Mouse (Mus musculus) liver, postnatal 0 days (tissue): ENCODE measurements around the gene Rab3c. TPM values are rescaled to one million over a fixed set of nuclear protein-coding genes. Genes with fewer than 3 reads are reported as not detected.

ENCODE experiments used
- ATAC-seq: fragments of 200-750 bp; cut with Nextera tagmentation; 2 replicates; pipeline ENCODE4 v1.8.0; 2017; ENCODE audit warnings: mild to moderate bottlenecking, moderate library complexity
- DNase-seq: peaks from one replicate; pipeline ENCODE4 v3.0.0-alpha.2; 2016
- H3K27ac ChIP-seq: fragments of 300-500 bp; sonication (generic); 2 replicates; pipeline ENCODE4 v1.5.1; 2014; ENCODE audit warnings: antibody characterized with exemption, moderate library complexity, mild to moderate bottlenecking, low read depth
- H3K27me3 ChIP-seq: fragments of 300-500 bp; sonication (generic); 2 replicates; pipeline ENCODE4 v1.6.1; 2014; ENCODE audit warnings: low read length, control low read depth, mixed read lengths; ENCODE audit not compliant: insufficient read depth
- H3K36me3 ChIP-seq: fragments of 300-500 bp; sonication (generic); replicated peaks from 2 replicates; pipeline ENCODE4 v1.6.1; 2014; ENCODE audit warnings: mild to moderate bottlenecking, control low read depth, low read length, moderate library complexity, mixed read lengths; ENCODE audit not compliant: insufficient read depth
- H3K4me1 ChIP-seq: fragments of 300-500 bp; sonication (generic); 2 replicates; pipeline ENCODE4 v1.6.1; 2014; ENCODE audit warnings: antibody characterized with exemption, mild to moderate bottlenecking, control low read depth; ENCODE audit not compliant: insufficient read depth
- H3K4me2 ChIP-seq: fragments of 300-500 bp; sonication (generic); 2 replicates; pipeline ENCODE4 v1.6.1; 2014; ENCODE audit warnings: low read depth, mild to moderate bottlenecking, low read length, moderate library complexity, mixed read lengths
- H3K4me3 ChIP-seq: fragments of 300-500 bp; sonication (generic); 2 replicates; pipeline ENCODE4 v1.5.1; 2014; ENCODE audit warnings: low read depth, low read length
- H3K9ac ChIP-seq: fragments of 300-500 bp; sonication (generic); replicated peaks from 2 replicates; pipeline ENCODE4 v1.6.1; 2014; ENCODE audit warnings: mild to moderate bottlenecking, moderate library complexity
- H3K9me3 ChIP-seq: fragments of 300-500 bp; sonication (generic); 2 replicates; pipeline ENCODE4 v1.6.1; 2016; ENCODE audit warnings: mild to moderate bottlenecking, control low read depth, low read length, mixed read lengths
- CTCF ChIP-seq: sonication (generic); IDR thresholded peaks from 2 replicates; pipeline ENCODE4 v1.5.1; 2016; ENCODE audit warnings: antibody characterized with exemption, low read depth
- EP300 ChIP-seq: IDR thresholded peaks from 2 replicates; pipeline ENCODE4 v1.6.1; 2016; ENCODE audit warnings: antibody characterized with exemption, low read depth, mild to moderate bottlenecking
- WGBS: fragments of 180-500 bp; shearing (Covaris S2); extraction: QIAGEN DNeasy Blood & Tissue Kit; methylation state at CpG from one replicate; pipeline ENCODE4 v1.1.7; 2014; ENCODE audit not compliant: insufficient replicate concordance; 5-methylcytosine and 5-hydroxymethylcytosine counted together
- polyA plus RNA-seq: library from polyadenylated mRNA; unstranded; fragments of >200 nt; fragmentation: Nextera tagmentation; extraction: Ambion mirVana; gene quantifications from 2 replicates; pipeline ENCODE4 v1.2.1, GENCODE M21; 2015

Gene Rab3c
- polyA plus RNA-seq, 1 experiment from 2014 or later: not detected

DNA sequence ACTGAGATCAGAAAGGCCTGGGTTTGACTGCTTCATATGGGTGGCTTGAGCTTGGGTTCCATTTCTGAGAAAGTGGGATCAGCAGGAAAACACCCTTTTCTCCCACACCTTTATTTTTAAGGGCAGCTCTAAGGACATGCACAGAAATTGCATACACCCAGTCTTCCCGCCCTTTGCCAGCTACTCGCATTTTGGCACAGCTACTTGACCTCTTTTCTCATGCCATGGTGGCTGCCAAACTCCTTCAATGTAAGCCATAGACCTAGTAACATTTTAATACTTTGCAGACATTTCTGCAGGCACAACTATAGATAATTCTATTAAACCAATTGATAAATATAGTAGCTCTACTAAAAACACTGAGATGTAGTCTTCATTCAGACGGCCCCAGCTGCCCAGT lies 164.5 kb downstream of the Rab3c start:
- Histone ChIP-seq H3K27ac (no peak overlapping the region), H3K9me3 (no peaks in the 10 kb centered on the region), H3K4me2 (no peak overlapping the region), H3K27me3 (no peaks in the 10 kb centered on the region), H3K4me1 (no peaks in the 10 kb centered on the region), H3K9ac (no peak overlapping the region), H3K4me3 (no peak overlapping the region), H3K36me3 (no peaks in the 10 kb centered on the region)
- no peak for TF ChIP-seq EP300
- TF ChIP-seq CTCF: no peak
- no peak for ATAC-seq
- DNase-seq: no peak
- 72% methylated on average over 3 of the region's 3 CpGs for WGBS

DNA sequence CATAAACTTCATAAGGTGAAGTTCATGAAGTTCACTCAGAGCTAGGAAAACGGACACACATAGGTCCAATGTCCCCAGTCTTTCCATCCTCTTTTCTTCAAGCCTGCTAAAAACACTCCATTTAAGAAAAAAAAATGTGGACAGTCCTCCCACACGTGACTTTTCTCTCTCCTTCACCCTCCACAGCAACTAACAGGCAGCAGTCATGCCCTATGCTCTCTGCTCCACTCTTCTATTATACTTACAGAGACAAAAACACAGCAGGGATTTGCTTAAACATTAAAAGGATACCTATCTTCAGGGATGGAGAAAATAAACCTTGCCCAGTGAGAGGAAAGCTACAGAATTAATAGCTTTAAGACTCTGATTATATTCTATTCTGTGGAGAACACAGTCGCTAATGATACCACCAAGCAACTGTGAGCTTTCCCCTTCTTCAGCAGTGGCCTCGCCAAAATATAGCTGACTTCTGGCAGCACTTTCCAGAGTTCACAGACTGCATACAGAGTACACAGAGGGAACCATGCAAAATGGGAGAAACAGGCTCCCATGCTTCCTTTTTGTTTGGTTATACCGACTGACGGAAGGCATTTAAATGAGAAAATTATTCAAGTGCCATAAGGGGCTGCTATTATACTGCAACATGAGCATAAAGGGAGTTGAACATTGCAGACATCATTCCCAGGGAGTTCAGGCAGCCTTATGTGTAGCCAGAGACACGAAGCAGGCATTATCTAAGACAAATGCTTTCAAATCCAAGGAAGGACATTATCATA lies 165.7 kb downstream of the Rab3c start:
- DNase-seq (no peak), ATAC-seq (no peak)
- no peak overlapping the region for H3K4me2 ChIP-seq
- no peak for TF ChIP-seq EP300
- TF ChIP-seq CTCF: no peak
- no peaks in the 10 kb centered on the region for H3K27me3 ChIP-seq
- no peaks in the 10 kb centered on the region for H3K9me3 ChIP-seq
- H3K9ac ChIP-seq: no peak overlapping the region
- no peaks in the 10 kb centered on the region for H3K4me1 ChIP-seq
- no peaks in the 10 kb centered on the region for H3K36me3 ChIP-seq
- H3K27ac ChIP-seq: no peak overlapping the region
- 66% methylated on average over 7 of the region's 7 CpGs for WGBS
- no peak overlapping the region for H3K4me3 ChIP-seq

DNA sequence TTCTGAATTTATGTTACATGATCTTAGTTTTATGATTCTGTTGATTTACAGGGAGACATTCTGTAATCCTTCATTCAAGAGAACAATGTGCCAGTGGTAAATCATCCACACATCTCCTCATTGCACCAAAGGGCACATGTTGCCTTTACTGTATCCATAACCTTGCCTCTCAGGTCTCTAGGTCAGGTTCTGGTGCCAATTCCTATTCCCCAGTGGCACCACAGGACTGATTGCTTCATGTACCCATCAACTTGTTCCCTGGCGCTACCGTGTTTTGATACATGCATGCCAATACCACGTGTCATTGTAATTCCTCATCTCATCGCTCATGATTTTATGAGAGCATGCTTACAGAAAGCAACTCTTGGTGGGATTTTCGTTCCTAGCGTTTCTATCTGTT lies 167.1 kb downstream of the Rab3c start:
- DNase-seq: no peak
- no peak overlapping the region for H3K4me3 ChIP-seq
- WGBS: 91% methylated on average over 6 of the region's 6 CpGs
- TF ChIP-seq EP300 (no peak), CTCF (no peak)
- H3K27me3 ChIP-seq: no peaks in the 10 kb centered on the region
- no peak for ATAC-seq
- no peaks in the 10 kb centered on the region for H3K36me3 ChIP-seq
- H3K27ac ChIP-seq: no peak overlapping the region
- no peaks in the 10 kb centered on the region for H3K4me1 ChIP-seq
- H3K9me3 ChIP-seq: no peaks in the 10 kb centered on the region
- no peak overlapping the region for H3K9ac ChIP-seq
- H3K4me2 ChIP-seq: no peak overlapping the region

DNA sequence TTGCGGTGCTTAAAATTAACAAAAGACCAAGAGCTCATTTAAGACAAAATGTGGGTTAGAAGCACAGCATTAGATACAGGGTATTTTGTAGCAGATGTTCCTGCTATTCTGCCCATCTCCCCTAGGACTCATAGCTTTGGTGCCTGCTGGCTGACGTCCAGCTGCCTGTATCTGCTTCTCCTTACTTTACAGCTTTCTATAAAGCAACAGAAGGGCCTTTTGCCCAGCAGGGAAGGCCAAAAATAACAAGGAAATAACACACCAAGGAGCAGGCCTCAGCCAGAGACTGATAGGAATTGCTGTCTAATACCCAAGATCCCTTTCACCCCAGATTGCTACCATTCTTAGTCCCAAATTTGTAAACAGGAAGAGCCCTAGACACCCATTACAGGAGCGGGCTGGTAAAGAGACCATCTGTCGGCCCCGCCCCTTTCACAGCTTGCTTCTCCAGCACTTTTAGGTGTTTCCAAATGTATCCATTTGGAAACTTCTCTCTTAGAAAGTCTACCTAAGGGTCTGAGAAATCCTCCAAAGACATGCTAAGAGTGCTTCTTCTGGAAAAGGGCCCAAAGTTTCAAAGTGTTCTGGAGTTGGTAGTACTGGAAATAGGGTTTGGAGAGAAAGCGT lies 183.3 kb downstream of the Rab3c start:
- Histone ChIP-seq H3K27ac (no peak overlapping the region), H3K27me3 (no peaks in the 10 kb centered on the region), H3K4me1 (no peaks in the 10 kb centered on the region), H3K9ac (no peak overlapping the region), H3K4me3 (no peak overlapping the region), H3K4me2 (no peak overlapping the region), H3K36me3 (no peaks in the 10 kb centered on the region), H3K9me3 (no peaks in the 10 kb centered on the region)
- TF ChIP-seq CTCF (no peak), EP300 (no peak)
- 71% methylated on average over 6 of the region's 6 CpGs for WGBS
- DNase-seq (no peak), ATAC-seq (no peak)

DNA sequence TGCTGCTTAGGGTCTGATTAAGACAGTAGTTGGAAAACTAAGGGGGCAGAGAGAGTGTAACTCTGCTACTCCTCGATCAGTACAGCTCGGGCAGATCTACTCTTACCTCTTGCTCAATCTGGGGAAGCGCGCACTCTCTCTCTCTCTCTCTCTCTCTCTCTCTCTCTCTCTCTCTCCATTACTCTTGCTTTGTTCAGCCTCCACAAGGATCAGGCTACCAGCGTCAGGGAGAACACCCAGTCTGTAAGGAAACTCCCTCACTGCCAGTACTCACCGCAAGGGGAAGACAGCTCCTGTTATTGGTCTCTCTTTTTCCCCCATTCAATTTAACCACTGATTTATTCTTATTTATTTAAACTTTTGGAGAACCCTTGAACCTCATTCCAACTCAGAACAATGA lies 185.8 kb downstream of the Rab3c start:
- Histone ChIP-seq H3K36me3 (no peaks in the 10 kb centered on the region), H3K4me3 (no peak overlapping the region), H3K9me3 (no peaks in the 10 kb centered on the region), H3K9ac (no peak overlapping the region), H3K4me2 (no peak overlapping the region), H3K4me1 (no peaks in the 10 kb centered on the region), H3K27me3 (no peaks in the 10 kb centered on the region), H3K27ac (no peak overlapping the region)
- TF ChIP-seq EP300 (no peak), CTCF (no peak)
- DNase-seq (no peak), ATAC-seq (no peak)
- 73% methylated on average over 6 of the region's 6 CpGs for WGBS

DNA sequence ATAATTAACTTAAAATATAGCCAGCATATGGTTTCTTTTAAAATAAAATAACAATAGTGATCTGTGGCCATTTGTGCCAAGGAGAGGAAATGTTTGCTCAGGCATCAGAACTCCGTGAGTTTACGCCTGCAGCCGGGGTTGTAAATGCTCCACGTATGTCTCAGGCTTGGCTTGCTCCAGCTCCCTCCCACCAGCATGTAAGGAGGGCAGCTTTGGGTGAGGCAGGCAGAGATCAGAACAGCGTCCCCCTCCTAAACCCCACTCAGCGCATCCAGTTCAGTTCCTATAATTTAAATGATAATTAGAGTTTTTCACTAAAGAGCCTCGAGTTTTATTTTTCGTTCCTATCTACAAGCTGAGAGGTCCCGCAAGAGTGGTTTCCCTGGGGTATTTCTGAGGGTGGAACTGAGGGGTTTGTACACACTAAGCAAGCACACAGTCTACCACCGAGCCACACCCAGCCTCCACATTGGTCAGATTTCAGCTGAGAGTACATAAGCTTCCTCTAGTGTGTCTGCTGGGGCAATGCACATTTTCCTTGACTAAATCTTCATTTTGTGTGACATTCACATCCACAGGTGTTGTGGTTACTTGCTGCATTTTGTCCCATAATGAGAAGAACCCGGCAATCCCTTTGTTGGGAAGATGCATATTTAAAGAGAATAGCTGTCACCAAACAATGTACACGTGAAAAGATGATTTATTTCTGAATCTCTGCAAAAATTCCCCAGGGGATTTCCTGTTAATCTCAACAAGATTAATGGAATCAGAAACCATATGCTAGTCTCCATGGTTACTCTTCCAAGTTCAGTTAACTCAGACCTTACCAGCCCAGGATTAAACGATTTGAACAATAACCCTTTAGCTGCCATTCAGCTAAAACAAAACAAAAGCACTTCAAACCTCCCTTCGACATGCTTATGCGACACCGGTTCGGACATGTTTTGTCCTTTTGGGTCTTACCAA lies 186.8 kb downstream of the Rab3c start:
- no peak overlapping the region for H3K9ac ChIP-seq
- no peaks in the 10 kb centered on the region for H3K4me1 ChIP-seq
- no peak for ATAC-seq
- H3K9me3 ChIP-seq: no peaks in the 10 kb centered on the region
- no peak for DNase-seq
- no peak for TF ChIP-seq CTCF
- TF ChIP-seq EP300: no peak
- no peaks in the 10 kb centered on the region for H3K27me3 ChIP-seq
- H3K4me2 ChIP-seq: no peak overlapping the region
- H3K36me3 ChIP-seq: no peaks in the 10 kb centered on the region
- H3K27ac ChIP-seq: no peak overlapping the region
- no peak overlapping the region for H3K4me3 ChIP-seq
- WGBS: 74% methylated on average over 17 of the region's 17 CpGs
